Mouse (Mus musculus) E14TG2a.4 (cell line): ENCODE results near the gene Magi1.

Experiments used
- H3K27me3 ChIP-seq: 2 replicates; pipeline ENCODE4 v1.6.1; 2014; ENCODE audit warnings: low read length, control low read depth; ENCODE audit not compliant: insufficient read depth
- H3K36me3 ChIP-seq: 2 replicates; pipeline ENCODE4 v1.6.1; 2014; ENCODE audit warnings: low read length, control low read depth; ENCODE audit not compliant: insufficient read depth
- H3K4me1 ChIP-seq: replicated peaks from 2 replicates; pipeline ENCODE4 v1.6.1; 2014; ENCODE audit warnings: low read depth, low read length, control low read depth
- H3K4me3 ChIP-seq: replicated peaks from 2 replicates; pipeline ENCODE4 v1.5.1; 2014; ENCODE audit warnings: mild to moderate bottlenecking, low read length
- H3K9me3 ChIP-seq: 2 replicates; pipeline ENCODE4 v1.6.1; 2014; ENCODE audit warnings: low read length, control low read depth
- CTCF ChIP-seq: conservative IDR thresholded peaks from 2 replicates; pipeline ENCODE4 v1.5.1; 2014; ENCODE audit warnings: low read length
- NANOG ChIP-seq: IDR thresholded peaks from 2 replicates; pipeline ENCODE4 v1.6.1; 2014; ENCODE audit warnings: borderline replicate concordance, low read length, mixed read lengths
- POU5F1 ChIP-seq: IDR thresholded peaks from 2 replicates; pipeline ENCODE4 v1.6.1; 2014; ENCODE audit warnings: low read length, borderline replicate concordance

The Magi1 gene

GRCm38 (mm10) chr6:94225832-94226231, 57.9 kb downstream of the Magi1 start:
- Histone ChIP-seq H3K4me3 (no peak overlapping the region), H3K36me3 (no peaks in the 10 kb centered on the region), H3K27me3 (no peaks in the 10 kb centered on the region), H3K4me1 (peaks cover 42% of the 10 kb centered on the region), H3K9me3 (no peaks in the 10 kb centered on the region)
- no peak for TF ChIP-seq NANOG
- TF ChIP-seq CTCF: no peak
- no peak for TF ChIP-seq POU5F1

GRCm38 (mm10) chr6:94225091-94225490, 58.6 kb downstream of the Magi1 start:
- TF ChIP-seq POU5F1 (no peak), NANOG (no peak), CTCF (no peak)

GRCm38 (mm10) chr6:94222253-94222652, 61.5 kb downstream of the Magi1 start:
- Histone ChIP-seq H3K9me3 (no peaks in the 10 kb centered on the region), H3K4me1 (peaks cover 54% of the 10 kb centered on the region), H3K4me3 (no peak overlapping the region), H3K27me3 (no peaks in the 10 kb centered on the region), H3K36me3 (no peaks in the 10 kb centered on the region)
- TF ChIP-seq NANOG (no peak), CTCF (no peak), POU5F1 (no peak)

More at GRCm38 (mm10) chr6:94225091-94225490, 58.6 kb downstream of the Magi1 start:
- Histone ChIP-seq H3K27me3 (no peaks in the 10 kb centered on the region), H3K4me3 (no peak overlapping the region), H3K4me1 (peaks cover 47% of the 10 kb centered on the region), H3K36me3 (no peaks in the 10 kb centered on the region), H3K9me3 (no peaks in the 10 kb centered on the region)

- Histone ChIP-seq H3K4me1 (peaks cover 52% of the 10 kb centered on the region), H3K9me3 (no peaks in the 10 kb centered on the region), H3K4me3 (no peak overlapping the region), H3K36me3 (no peaks in the 10 kb centered on the region), H3K27me3 (no peaks in the 10 kb centered on the region)
- TF ChIP-seq NANOG (no peak), CTCF (no peak), POU5F1 (no peak)
These were observed 62.0 kb downstream of the Magi1 start for GRCm38 (mm10) chr6:94221750-94222149.

GRCm38 (mm10) chr6:94218076-94218475, 65.6 kb downstream of the Magi1 start:
- H3K4me1 ChIP-seq: peaks cover 23% of the 10 kb centered on the region
- no peaks in the 10 kb centered on the region for H3K27me3 ChIP-seq
- peaks cover 19% of the 10 kb centered on the region for H3K9me3 ChIP-seq
- TF ChIP-seq NANOG: no peak
- TF ChIP-seq POU5F1: no peak
- TF ChIP-seq CTCF: no peak
- H3K36me3 ChIP-seq: no peaks in the 10 kb centered on the region
- H3K4me3 ChIP-seq: no peak overlapping the region

- peaks cover 18% of the 10 kb centered on the region for H3K4me1 ChIP-seq
- no peaks in the 10 kb centered on the region for H3K27me3 ChIP-seq
- H3K36me3 ChIP-seq: no peaks in the 10 kb centered on the region
- TF ChIP-seq CTCF: no peak
- TF ChIP-seq NANOG: no peak
- no peak for TF ChIP-seq POU5F1
- no peak overlapping the region for H3K4me3 ChIP-seq
- H3K9me3 ChIP-seq: peaks cover 19% of the 10 kb centered on the region
These were observed 67.9 kb downstream of the Magi1 start for GRCm38 (mm10) chr6:94215834-94216233.

GRCm38 (mm10) chr6:94214895-94215538, 68.7 kb downstream of the Magi1 start:
- no peak overlapping the region for H3K4me3 ChIP-seq
- peaks cover 11% of the 10 kb centered on the region for H3K4me1 ChIP-seq
- H3K27me3 ChIP-seq: no peaks in the 10 kb centered on the region
- H3K36me3 ChIP-seq: no peaks in the 10 kb centered on the region
- no peak for TF ChIP-seq CTCF
- TF ChIP-seq NANOG: no peak
- peaks cover 19% of the 10 kb centered on the region for H3K9me3 ChIP-seq

- Histone ChIP-seq H3K4me1 (peaks cover 57% of the 10 kb centered on the region), H3K9me3 (no peaks in the 10 kb centered on the region), H3K27me3 (no peaks in the 10 kb centered on the region), H3K36me3 (no peaks in the 10 kb centered on the region), H3K4me3 (no peak overlapping the region)
- TF ChIP-seq CTCF: no peak
- no peak for TF ChIP-seq NANOG
- TF ChIP-seq POU5F1: no peak; the same call in 1 of the 2 replicates
These were observed 77.8 kb downstream of the Magi1 start for GRCm38 (mm10) chr6:94205926-94206325.

- H3K4me1 ChIP-seq: peaks cover 60% of the 10 kb centered on the region
- no peak overlapping the region for H3K4me3 ChIP-seq
- H3K9me3 ChIP-seq: no peaks in the 10 kb centered on the region
- no peaks in the 10 kb centered on the region for H3K36me3 ChIP-seq
- TF ChIP-seq POU5F1 (no peak), NANOG (no peak), CTCF (no peak)
- no peaks in the 10 kb centered on the region for H3K27me3 ChIP-seq
These were observed 80.0 kb downstream of the Magi1 start for GRCm38 (mm10) chr6:94203642-94204145.
